Mouse (Mus musculus): Measurements from ENCODE around the gene Aprt. TPM values are rescaled to one million over a fixed set of nuclear protein-coding genes. Genes with fewer than 3 reads are reported as not detected.

Gene Aprt
- total and polyA plus RNA-seq, 2 experiments = 59.8 to 105 TPM

DNA sequence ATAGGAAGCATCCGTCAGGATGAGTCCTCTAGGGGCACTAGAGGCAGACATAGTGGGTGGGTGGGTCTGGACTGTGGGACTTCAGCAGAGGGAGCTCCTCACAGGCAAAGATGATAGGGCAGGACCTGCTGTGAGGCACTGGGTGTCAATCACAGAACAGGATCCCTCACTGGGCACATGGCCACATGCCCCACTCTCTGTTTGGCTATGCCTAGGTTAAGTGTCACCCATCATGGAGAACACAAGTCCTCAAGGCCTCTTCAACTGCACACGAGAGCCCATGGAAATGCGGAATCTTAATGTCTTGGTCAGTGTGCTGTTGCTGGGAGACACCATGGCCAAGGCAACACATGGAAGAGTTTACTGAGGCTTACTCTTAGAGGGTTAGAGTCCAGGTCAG is 48.8 kb downstream of the Aprt start:
- TF ChIP-seq CTCF (IDR thresholded peaks at IDR 0.05; ENCODE audit: low read depth, low read length) = no peak
- no peak for TF ChIP-seq POLR2A (IDR thresholded peaks at IDR 0.05; ENCODE audit: extremely low read depth, insufficient read depth, low read length)
- H3K36me3 ChIP-seq (ENCODE audit: control insufficient read depth, insufficient read depth, low read length) = no peaks in the 10 kb centered on the region
- H3K27ac ChIP-seq (replicated peaks; ENCODE audit: insufficient read depth, low read depth, low read length) = no peak overlapping the region
- no peak overlapping the region for H3K9ac ChIP-seq (ENCODE audit: low read depth, low read length)
- H3K79me2 ChIP-seq (ENCODE audit: control insufficient read depth, insufficient read depth, low read length) = 0 out of 2 replicates have a peak, but pooled peaks cover 3% of the 10 kb centered on the region
- H3K4me3 ChIP-seq (ENCODE audit: insufficient read depth, low read depth, low read length) = no peak overlapping the region
- no peak for DNase-seq (ENCODE audit: extremely low read depth, low read depth, low spot score)
- H3K27me3 ChIP-seq (ENCODE audit: control insufficient read depth, insufficient read depth, low read length) = no peaks in the 10 kb centered on the region
- WGBS = 98% methylated on average over 3 of the region's 3 CpGs
- peaks cover 13% of the 10 kb centered on the region; the same call in 1 of the 2 replicates for H3K4me1 ChIP-seq (ENCODE audit: control insufficient read depth, insufficient read depth, low read length)

DNA sequence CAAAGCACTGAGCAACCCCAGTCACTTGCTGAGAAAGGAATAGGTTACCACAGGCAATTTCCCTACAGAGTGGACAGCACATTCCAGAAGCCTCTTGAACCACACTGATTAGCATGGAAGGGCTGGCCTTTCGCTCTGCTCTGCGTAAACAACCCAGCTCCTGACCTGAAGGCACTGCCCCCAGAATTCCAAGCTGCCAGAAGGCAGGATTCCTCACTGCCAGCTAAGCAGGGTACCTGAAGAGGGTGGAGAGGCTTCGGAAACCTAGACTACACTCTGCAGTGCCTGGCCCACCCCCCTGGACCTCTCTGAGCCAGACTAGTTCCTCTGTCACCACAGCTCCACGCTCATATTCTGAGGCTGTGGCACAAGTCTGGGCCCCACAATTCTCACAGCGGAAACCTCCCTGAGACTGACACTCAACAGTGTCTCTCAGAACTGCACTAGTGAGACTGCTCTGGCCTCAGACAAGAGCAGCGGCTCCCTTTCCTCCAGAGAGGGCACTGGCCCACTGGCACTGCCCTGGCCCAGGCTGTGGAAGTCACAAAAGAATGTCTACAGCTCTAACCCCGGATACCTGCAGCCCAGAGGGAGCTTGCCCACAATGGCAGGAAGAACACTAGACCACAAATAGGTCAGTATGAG is 50.1 kb downstream of the Aprt start:
- H3K79me2 ChIP-seq (ENCODE audit: control insufficient read depth, insufficient read depth, low read length) = 0 out of 2 replicates have a peak, but pooled peaks cover 3% of the 10 kb centered on the region
- peaks cover 10% of the 10 kb centered on the region; the same call in 1 of the 2 replicates for H3K4me1 ChIP-seq (ENCODE audit: control insufficient read depth, insufficient read depth, low read length)
- no peak for DNase-seq (ENCODE audit: extremely low read depth, low read depth, low spot score)
- H3K36me3 ChIP-seq (ENCODE audit: control insufficient read depth, insufficient read depth, low read length) = no peaks in the 10 kb centered on the region
- H3K9ac ChIP-seq (ENCODE audit: low read depth, low read length) = no peak overlapping the region
- no peaks in the 10 kb centered on the region for H3K27me3 ChIP-seq (ENCODE audit: control insufficient read depth, insufficient read depth, low read length)
- 71% methylated on average over 7 of the region's 7 CpGs for WGBS
- no peak overlapping the region for H3K4me3 ChIP-seq (ENCODE audit: insufficient read depth, low read depth, low read length)
- TF ChIP-seq POLR2A (IDR thresholded peaks at IDR 0.05; ENCODE audit: extremely low read depth, insufficient read depth, low read length) (no peak), CTCF (IDR thresholded peaks at IDR 0.05; ENCODE audit: low read depth, low read length) (no peak)
- H3K27ac ChIP-seq (replicated peaks; ENCODE audit: insufficient read depth, low read depth, low read length) = no peak overlapping the region; the same call in 1 of the 2 replicates

DNA sequence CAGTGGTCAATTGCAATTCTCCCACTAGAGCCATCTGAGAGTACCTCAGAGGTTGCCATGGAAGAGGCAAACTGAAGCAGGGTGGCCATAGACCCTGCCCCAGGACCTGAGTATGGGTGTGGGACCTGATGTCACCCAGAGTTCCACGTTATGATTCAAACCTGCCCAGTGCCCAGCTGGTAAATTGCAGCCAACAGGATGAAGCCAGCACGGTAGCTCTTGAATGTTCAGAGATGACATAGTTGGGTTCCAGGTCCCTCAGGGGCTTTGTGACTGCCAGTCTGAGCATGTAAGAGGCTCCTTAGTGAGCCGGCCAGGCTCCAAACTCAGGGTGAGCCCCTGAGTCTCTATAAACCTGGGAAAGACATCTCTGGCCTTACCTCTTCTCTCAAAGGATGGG is 50.6 kb downstream of the Aprt start:
- H3K4me3 ChIP-seq (ENCODE audit: insufficient read depth, low read depth, low read length) = no peak overlapping the region
- H3K9ac ChIP-seq (ENCODE audit: low read depth, low read length) = no peak overlapping the region
- no peaks in the 10 kb centered on the region for H3K27me3 ChIP-seq (ENCODE audit: control insufficient read depth, insufficient read depth, low read length)
- H3K4me1 ChIP-seq (ENCODE audit: control insufficient read depth, insufficient read depth, low read length) = peaks cover 9% of the 10 kb centered on the region; the same call in 1 of the 2 replicates
- 0 out of 2 replicates have a peak, but pooled peaks cover 3% of the 10 kb centered on the region for H3K79me2 ChIP-seq (ENCODE audit: control insufficient read depth, insufficient read depth, low read length)
- no peak overlapping the region; the same call in 1 of the 2 replicates for H3K27ac ChIP-seq (replicated peaks; ENCODE audit: insufficient read depth, low read depth, low read length)
- DNase-seq (ENCODE audit: extremely low read depth, low read depth, low spot score) = no peak
- TF ChIP-seq CTCF (IDR thresholded peaks at IDR 0.05; ENCODE audit: low read depth, low read length) (no peak), POLR2A (IDR thresholded peaks at IDR 0.05; ENCODE audit: extremely low read depth, insufficient read depth, low read length) (no peak)
- 83% methylated on average over 3 of the region's 3 CpGs for WGBS
- H3K36me3 ChIP-seq (ENCODE audit: control insufficient read depth, insufficient read depth, low read length) = no peaks in the 10 kb centered on the region

DNA sequence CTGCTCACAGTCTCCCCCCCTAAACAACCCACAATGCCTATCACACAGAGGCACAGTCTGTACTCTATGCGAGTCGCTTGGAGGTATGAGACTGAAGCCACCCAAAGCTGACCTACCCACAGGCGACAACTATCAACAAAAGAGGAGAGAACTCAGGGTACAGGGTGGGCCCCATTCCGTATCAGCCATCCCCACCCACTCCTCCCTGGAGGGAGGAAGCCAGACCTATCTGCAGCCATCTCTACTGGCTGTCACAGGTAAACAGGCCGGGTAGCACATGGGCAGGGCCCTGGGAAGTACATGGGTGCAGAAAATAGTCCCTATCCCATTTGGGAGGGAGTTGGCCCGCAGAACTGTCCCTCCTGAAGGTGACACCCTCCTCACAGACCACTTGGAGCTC is 51.7 kb downstream of the Aprt start:
- Histone ChIP-seq H3K27me3 (ENCODE audit: control insufficient read depth, insufficient read depth, low read length) (no peaks in the 10 kb centered on the region), H3K79me2 (ENCODE audit: control insufficient read depth, insufficient read depth, low read length) (0 out of 2 replicates have a peak, but pooled peaks cover 3% of the 10 kb centered on the region), H3K36me3 (ENCODE audit: control insufficient read depth, insufficient read depth, low read length) (no peaks in the 10 kb centered on the region), H3K27ac (replicated peaks; ENCODE audit: insufficient read depth, low read depth, low read length) (no peak overlapping the region), H3K4me3 (ENCODE audit: insufficient read depth, low read depth, low read length) (no peak overlapping the region), H3K4me1 (ENCODE audit: control insufficient read depth, insufficient read depth, low read length) (peaks cover 10% of the 10 kb centered on the region), H3K9ac (ENCODE audit: low read depth, low read length) (no peak overlapping the region)
- no peak for DNase-seq (ENCODE audit: extremely low read depth, low read depth, low spot score)
- 86% methylated on average over 6 of the region's 6 CpGs for WGBS
- TF ChIP-seq POLR2A (IDR thresholded peaks at IDR 0.05; ENCODE audit: extremely low read depth, insufficient read depth, low read length) = no peak
- no peak for TF ChIP-seq CTCF (IDR thresholded peaks at IDR 0.05; ENCODE audit: low read depth, low read length)

Other genes starting within 250 kb of the Aprt start
- not detected in 2 replicates for gene Trhr2, start 216.2 kb downstream of the Aprt start, total RNA-seq (2014; rRNA removed)
- gene Trhr2, start 216.2 kb downstream of the Aprt start, polyA plus RNA-seq (2012; rRNA removed) = not detected in 2 replicates
- 10.9 and 14.0 TPM in 2 replicates for gene Zc3h18, start 200.3 kb downstream of the Aprt start, total RNA-seq (2014; rRNA removed)
- 18.3 and 22.3 TPM in 2 replicates for gene Zc3h18, start 200.3 kb downstream of the Aprt start, polyA plus RNA-seq (2012; rRNA removed)
- gene Il17c, start 154.9 kb downstream of the Aprt start, total RNA-seq (2014; rRNA removed) = not detected in 2 replicates
- not detected in 2 replicates for gene Il17c, start 154.9 kb downstream of the Aprt start, polyA plus RNA-seq (2012; rRNA removed)
- 13.9 and 23.4 TPM in 2 replicates for gene Cyba, start 144.0 kb downstream of the Aprt start, total RNA-seq (2014; rRNA removed)
- 24.4 and 34.2 TPM in 2 replicates for gene Cyba, start 144.0 kb downstream of the Aprt start, polyA plus RNA-seq (2012; rRNA removed)
- gene Mvd, start 133.5 kb downstream of the Aprt start, total RNA-seq (2014; rRNA removed) = 15.3 and 20.9 TPM in 2 replicates
- gene Mvd, start 133.5 kb downstream of the Aprt start, polyA plus RNA-seq (2012; rRNA removed) = 68.7 and 71.4 TPM in 2 replicates
- not detected in 2 replicates for gene Snai3, start 116.2 kb downstream of the Aprt start, total RNA-seq (2014; rRNA removed)
- 0.44 and 0.46 TPM in 2 replicates for gene Snai3, start 116.2 kb downstream of the Aprt start, polyA plus RNA-seq (2012; rRNA removed)
- 5.3 and 6.8 TPM in 2 replicates for gene Rnf166, start 100.8 kb downstream of the Aprt start, total RNA-seq (2014; rRNA removed)
- 22.8 and 24.2 TPM in 2 replicates for gene Rnf166, start 100.8 kb downstream of the Aprt start, polyA plus RNA-seq (2012; rRNA removed)
- 7.0 and 13.5 TPM in 2 replicates for gene Ctu2, start 100.8 kb downstream of the Aprt start, total RNA-seq (2014; rRNA removed)
- 21.1 and 27.0 TPM in 2 replicates for gene Ctu2, start 100.8 kb downstream of the Aprt start, polyA plus RNA-seq (2012; rRNA removed)
- gene Piezo1, start 25.6 kb downstream of the Aprt start, total RNA-seq (2014; rRNA removed) = 2.2 and 4.6 TPM in 2 replicates
- 8.0 and 11.1 TPM in 2 replicates for gene Piezo1, start 25.6 kb downstream of the Aprt start, polyA plus RNA-seq (2012; rRNA removed)
- gene Cdt1, start 8.9 kb downstream of the Aprt start, total RNA-seq (2014; rRNA removed) = 1.0 and 3.0 TPM in 2 replicates
- gene Cdt1, start 8.9 kb downstream of the Aprt start, polyA plus RNA-seq (2012; rRNA removed) = 2.5 and 2.9 TPM in 2 replicates
- 4.1 and 4.4 TPM in 2 replicates for gene Galns, start 34.6 kb upstream of the Aprt start, total RNA-seq (2014; rRNA removed)
- gene Galns, start 34.6 kb upstream of the Aprt start, polyA plus RNA-seq (2012; rRNA removed) = 4.4 and 6.6 TPM in 2 replicates
- gene Trappc2l, start 34.7 kb upstream of the Aprt start, total RNA-seq (2014; rRNA removed) = 7.4 and 14.5 TPM in 2 replicates
- gene Trappc2l, start 34.7 kb upstream of the Aprt start, polyA plus RNA-seq (2012; rRNA removed) = 74.7 and 101 TPM in 2 replicates
- gene Pabpn1l, start 45.8 kb upstream of the Aprt start, total RNA-seq (2014; rRNA removed) = not detected in 2 replicates
- gene Pabpn1l, start 45.8 kb upstream of the Aprt start, polyA plus RNA-seq (2012; rRNA removed) = not detected in 2 replicates
- 0.28 and 0.40 TPM in 2 replicates for gene Cbfa2t3, start 122.2 kb upstream of the Aprt start, total RNA-seq (2014; rRNA removed)
- 1.2 and 1.3 TPM in 2 replicates for gene Cbfa2t3, start 122.2 kb upstream of the Aprt start, polyA plus RNA-seq (2012; rRNA removed)
- 12.8 and 13.7 TPM in 2 replicates for gene Acsf3, start 198.6 kb upstream of the Aprt start, total RNA-seq (2014; rRNA removed)
- 38.4 and 39.7 TPM in 2 replicates for gene Acsf3, start 198.6 kb upstream of the Aprt start, polyA plus RNA-seq (2012; rRNA removed)